Mouse (Mus musculus) embryonic facial prominence, embryonic 12.5 days (tissue): ENCODE measurements around the gene Srpk1. TPM values are rescaled to one million over a fixed set of nuclear protein-coding genes. Genes with fewer than 3 reads are reported as not detected.

Source experiments
- ATAC-seq: fragments of 200-750 bp; cut with Nextera tagmentation; 2 replicates; pipeline ENCODE4 v1.8.0; 2017; ENCODE audit not compliant: insufficient number of reproducible peaks, insufficient read depth, low FRiP score, low TSS enrichment
- H3K27ac ChIP-seq: fragments of 300-500 bp; sonication (generic); 2 replicates; pipeline ENCODE4 v1.5.1; 2016; ENCODE audit warnings: mild to moderate bottlenecking
- H3K27me3 ChIP-seq: fragments of 300-500 bp; sonication (generic); 2 replicates; pipeline ENCODE4 v1.6.1; 2016; ENCODE audit warnings: mild to moderate bottlenecking, moderate library complexity
- H3K36me3 ChIP-seq: fragments of 300-500 bp; sonication (generic); 2 replicates; pipeline ENCODE4 v1.6.1; 2016; ENCODE audit warnings: mild to moderate bottlenecking
- H3K4me1 ChIP-seq: fragments of 300-500 bp; sonication (generic); 2 replicates; pipeline ENCODE4 v1.6.1; 2016
- H3K4me2 ChIP-seq: fragments of 300-500 bp; sonication (generic); replicated peaks from 2 replicates; pipeline ENCODE4 v1.6.1; 2016; ENCODE audit warnings: mild to moderate bottlenecking, moderate library complexity
- H3K4me3 ChIP-seq: fragments of 300-500 bp; sonication (generic); 2 replicates; pipeline ENCODE4 v1.5.1; 2016; ENCODE audit warnings: mild to moderate bottlenecking
- H3K9ac ChIP-seq: fragments of 300-500 bp; sonication (generic); 2 replicates; pipeline ENCODE4 v1.6.1; 2016; ENCODE audit warnings: mild to moderate bottlenecking, moderate library complexity
- H3K9me3 ChIP-seq: fragments of 300-500 bp; sonication (generic); 2 replicates; pipeline ENCODE4 v1.6.1; 2016; ENCODE audit warnings: mild to moderate bottlenecking, moderate library complexity
- WGBS: fragments of 180-500 bp; shearing (Covaris S2); methylation state at CpG from one replicate; pipeline ENCODE4 v1.1.7; 2016; 5-methylcytosine and 5-hydroxymethylcytosine counted together
- polyA plus RNA-seq: library from polyadenylated mRNA; unstranded; fragments of >200 nt; fragmentation: Nextera tagmentation; extraction: Ambion mirVana; gene quantifications from 2 replicates; pipeline ENCODE4 v1.2.1, GENCODE M21; 2016

Srpk1 gene
- polyA plus RNA-seq, result 95.1 and 96.2 TPM in 2 replicates

GRCm38 (mm10) chr17:28622300-28622759 lies at the start of gene Srpk1:
Gene Srpk1 (minus strand): TSS chr17:28622709.
- H3K4me1 ChIP-seq, result peaks cover 17% of the 10 kb centered on the region
- H3K4me2 ChIP-seq, result peak within 1 kb of the TSS; percentile 92
- WGBS, result under 1% methylated on average over 53 of the region's 53 CpGs
- peak within 1 kb of the TSS; percentile 95 for H3K9ac ChIP-seq
- H3K27me3 ChIP-seq, result no peaks in the 10 kb centered on the region
- peak; percentile 90 for ATAC-seq
- peak within 1 kb of the TSS; percentile 87 for H3K4me3 ChIP-seq
- peaks cover 16% of the 10 kb centered on the region for H3K36me3 ChIP-seq
- H3K9me3 ChIP-seq, result no peaks in the 10 kb centered on the region
- peak within 1 kb of the TSS; percentile 88 for H3K27ac ChIP-seq

GRCm38 (mm10) chr17:28659564-28659963 lies 37.1 kb upstream of the Srpk1 start:
- Histone ChIP-seq H3K27me3 (no peaks in the 10 kb centered on the region), H3K9ac (no peak overlapping the region), H3K4me3 (no peak overlapping the region), H3K4me1 (peaks cover 6% of the 10 kb centered on the region), H3K36me3 (no peaks in the 10 kb centered on the region), H3K4me2 (no peak overlapping the region), H3K27ac (no peak overlapping the region), H3K9me3 (no peaks in the 10 kb centered on the region)
- no peak for ATAC-seq
- WGBS, result 73% methylated on average over 6 of the region's 6 CpGs

GRCm38 (mm10) chr17:28657936-28658335 lies 35.4 kb upstream of the Srpk1 start:
- H3K36me3 ChIP-seq, result no peaks in the 10 kb centered on the region
- no peak overlapping the region for H3K27ac ChIP-seq
- no peak overlapping the region for H3K9ac ChIP-seq
- no peaks in the 10 kb centered on the region for H3K27me3 ChIP-seq
- WGBS, result 40% methylated on average over 4 of the region's 4 CpGs
- H3K4me2 ChIP-seq, result no peak overlapping the region
- peaks cover 6% of the 10 kb centered on the region for H3K4me1 ChIP-seq
- H3K4me3 ChIP-seq, result no peak overlapping the region
- ATAC-seq, result no peak; the same call in 1 of the 2 replicates
- no peaks in the 10 kb centered on the region for H3K9me3 ChIP-seq

- 68% methylated on average over 3 of the region's 3 CpGs for WGBS
- H3K27me3 ChIP-seq, result no peaks in the 10 kb centered on the region
- ATAC-seq, result no peak
- no peaks in the 10 kb centered on the region for H3K9me3 ChIP-seq
- H3K36me3 ChIP-seq, result no peaks in the 10 kb centered on the region
- H3K4me2 ChIP-seq, result no peak overlapping the region
- H3K27ac ChIP-seq, result no peak overlapping the region
- H3K4me1 ChIP-seq, result no peaks in the 10 kb centered on the region
- no peak overlapping the region for H3K4me3 ChIP-seq
- H3K9ac ChIP-seq, result no peak overlapping the region
Observed at GRCm38 (mm10) chr17:28650268-28650667, 27.8 kb upstream of the Srpk1 start.

- Histone ChIP-seq H3K27ac (no peak overlapping the region), H3K36me3 (no peaks in the 10 kb centered on the region), H3K27me3 (no peaks in the 10 kb centered on the region), H3K4me3 (no peak overlapping the region), H3K4me2 (no peak overlapping the region), H3K9me3 (no peaks in the 10 kb centered on the region), H3K9ac (no peak overlapping the region), H3K4me1 (no peaks in the 10 kb centered on the region)
- ATAC-seq, result no peak
- WGBS, result 55% methylated on average over 6 of the region's 6 CpGs
Observed at GRCm38 (mm10) chr17:28648607-28649370, 26.3 kb upstream of the Srpk1 start.

GRCm38 (mm10) chr17:28646221-28646620 lies 23.7 kb upstream of the Srpk1 start:
- no peak overlapping the region for H3K4me2 ChIP-seq
- H3K36me3 ChIP-seq, result no peaks in the 10 kb centered on the region
- H3K9me3 ChIP-seq, result no peaks in the 10 kb centered on the region
- no peaks in the 10 kb centered on the region for H3K4me1 ChIP-seq
- no peak overlapping the region for H3K4me3 ChIP-seq
- no peak overlapping the region for H3K27ac ChIP-seq
- WGBS, result 58% methylated on average over 3 of the region's 3 CpGs
- H3K9ac ChIP-seq, result no peak overlapping the region
- H3K27me3 ChIP-seq, result no peaks in the 10 kb centered on the region
- ATAC-seq, result no peak

- no peak overlapping the region for H3K9ac ChIP-seq
- H3K4me2 ChIP-seq, result no peak overlapping the region
- no peaks in the 10 kb centered on the region for H3K9me3 ChIP-seq
- H3K4me3 ChIP-seq, result no peak overlapping the region
- H3K4me1 ChIP-seq, result no peaks in the 10 kb centered on the region
- H3K27ac ChIP-seq, result no peak overlapping the region
- no peaks in the 10 kb centered on the region for H3K36me3 ChIP-seq
- no peak for ATAC-seq
- no peaks in the 10 kb centered on the region for H3K27me3 ChIP-seq
- 49% methylated on average over 4 of the region's 4 CpGs for WGBS
Observed at GRCm38 (mm10) chr17:28644112-28644511, 21.6 kb upstream of the Srpk1 start.

GRCm38 (mm10) chr17:28643697-28644096 lies 21.2 kb upstream of the Srpk1 start:
- WGBS, result 45% methylated on average over 3 of the region's 3 CpGs

GRCm38 (mm10) chr17:28640113-28640512 lies 17.6 kb upstream of the Srpk1 start:
- Histone ChIP-seq H3K36me3 (no peaks in the 10 kb centered on the region), H3K9me3 (no peaks in the 10 kb centered on the region), H3K4me3 (no peak overlapping the region), H3K9ac (no peak overlapping the region), H3K4me2 (no peak overlapping the region), H3K27me3 (no peaks in the 10 kb centered on the region), H3K4me1 (no peaks in the 10 kb centered on the region), H3K27ac (no peak overlapping the region)
- WGBS, result 84% methylated on average over 3 of the region's 3 CpGs
- no peak for ATAC-seq

More at GRCm38 (mm10) chr17:28643697-28644096, 21.2 kb upstream of the Srpk1 start:
- H3K27me3 ChIP-seq, result no peaks in the 10 kb centered on the region
- H3K9me3 ChIP-seq, result no peaks in the 10 kb centered on the region
- H3K4me2 ChIP-seq, result no peak overlapping the region
- no peak overlapping the region for H3K4me3 ChIP-seq
- no peak overlapping the region for H3K27ac ChIP-seq
- no peak for ATAC-seq
- H3K4me1 ChIP-seq, result no peaks in the 10 kb centered on the region
- H3K36me3 ChIP-seq, result no peaks in the 10 kb centered on the region
- H3K9ac ChIP-seq, result no peak overlapping the region

- Histone ChIP-seq H3K36me3 (no peaks in the 10 kb centered on the region), H3K27me3 (no peaks in the 10 kb centered on the region), H3K4me3 (no peak overlapping the region), H3K4me1 (no peaks in the 10 kb centered on the region), H3K9ac (no peak overlapping the region), H3K9me3 (no peaks in the 10 kb centered on the region), H3K27ac (no peak overlapping the region), H3K4me2 (no peak overlapping the region)
- WGBS, result 83% methylated on average over 7 of the region's 7 CpGs
- ATAC-seq, result no peak
Observed at GRCm38 (mm10) chr17:28637711-28638690, 15.5 kb upstream of the Srpk1 start.

GRCm38 (mm10) chr17:28635842-28636241 lies 13.3 kb upstream of the Srpk1 start:
- no peak for ATAC-seq

More at GRCm38 (mm10) chr17:28635842-28636241, 13.3 kb upstream of the Srpk1 start:
- H3K4me2 ChIP-seq, result no peak overlapping the region
- WGBS, result 78% methylated on average over 5 of the region's 5 CpGs
- no peaks in the 10 kb centered on the region for H3K36me3 ChIP-seq
- H3K4me3 ChIP-seq, result no peak overlapping the region
- H3K9me3 ChIP-seq, result no peaks in the 10 kb centered on the region
- H3K27ac ChIP-seq, result no peak overlapping the region
- H3K9ac ChIP-seq, result no peak overlapping the region
- no peaks in the 10 kb centered on the region for H3K27me3 ChIP-seq
- H3K4me1 ChIP-seq, result no peaks in the 10 kb centered on the region
